Mouse (Mus musculus) MEL (cell line): ENCODE results near the gene Tbx20.

Experiments
- CHD2 ChIP-seq: IDR thresholded peaks from 2 replicates; pipeline ENCODE4 v1.6.1; 2011; ENCODE audit warnings: low read length, improper control_type of control experiment
- CTCF ChIP-seq, 3 experiments: IDR thresholded peaks in 2 of 3; conservative IDR thresholded peaks in 1 of 3; 2 replicates each; pipeline ENCODE4 v1.5.1; 2011 to 2012; ENCODE audit warnings: low read length in 3 of 3, low read depth in 2 of 3, mild to moderate bottlenecking in 2 of 3, improper control_type of control experiment in 1 of 3, inconsistent platforms in 1 of 3, mixed read lengths in 1 of 3, moderate library complexity in 1 of 3; ENCODE audit not compliant: control insufficient read depth in 1 of 3, insufficient read depth in 1 of 3, poor library complexity in 1 of 3, severe bottlenecking in 1 of 3
- EP300 ChIP-seq, 2 experiments: IDR thresholded peaks; 2 replicates each; pipeline ENCODE4 v1.6.1; 2011; ENCODE audit warnings: improper control_type of control experiment in 2 of 2, low read length in 2 of 2, low read depth in 1 of 2, mild to moderate bottlenecking in 1 of 2
- ETS1 ChIP-seq: IDR thresholded peaks from 2 replicates; pipeline ENCODE4 v1.6.1; 2012; ENCODE audit warnings: low read depth, mild to moderate bottlenecking, inconsistent platforms, low read length, improper control_type of control experiment, moderate library complexity
- GABPA ChIP-seq: IDR thresholded peaks from 2 replicates; pipeline ENCODE4 v1.6.1; 2012; ENCODE audit warnings: low read depth, mild to moderate bottlenecking, inconsistent platforms, low read length, improper control_type of control experiment, moderate library complexity
- GATA1 ChIP-seq: IDR thresholded peaks from 2 replicates; pipeline ENCODE4 v1.6.1; 2011; ENCODE audit warnings: low read depth, low read length, improper control_type of control experiment
- JUND ChIP-seq: IDR thresholded peaks from 2 replicates; pipeline ENCODE4 v1.6.1; 2011; ENCODE audit warnings: low read depth, mild to moderate bottlenecking, improper control_type of control experiment, low read length
- MAZ ChIP-seq: IDR thresholded peaks from 2 replicates; pipeline ENCODE4 v1.6.1; 2012; ENCODE audit warnings: low read depth, mild to moderate bottlenecking, inconsistent platforms, low read length, improper control_type of control experiment
- POLR2A ChIP-seq, 2 experiments: IDR thresholded peaks; 2 replicates each; pipeline ENCODE4 v1.6.1; 2011 to 2012; ENCODE audit warnings: low read length in 2 of 2, mild to moderate bottlenecking in 2 of 2, control low read depth in 1 of 2, improper control_type of control experiment in 1 of 2, low read depth in 1 of 2, moderate library complexity in 1 of 2; ENCODE audit not compliant: control insufficient read depth in 1 of 2, insufficient read depth in 1 of 2, poor library complexity in 1 of 2
- POLR2AphosphoS5 ChIP-seq: IDR thresholded peaks from 2 replicates; pipeline ENCODE4 v1.6.1; 2012; ENCODE audit warnings: low read depth, borderline replicate concordance, mild to moderate bottlenecking, inconsistent platforms, low read length, moderate library complexity, mixed read lengths
- RAD21 ChIP-seq: IDR thresholded peaks from 2 replicates; pipeline ENCODE4 v1.6.1; 2011; ENCODE audit warnings: mild to moderate bottlenecking, low read depth, low read length, improper control_type of control experiment
- USF1 ChIP-seq: IDR thresholded peaks from 2 replicates; pipeline ENCODE4 v1.6.1; 2014; ENCODE audit warnings: low read depth, mild to moderate bottlenecking, inconsistent platforms, low read length, improper control_type of control experiment, moderate library complexity

DNA sequence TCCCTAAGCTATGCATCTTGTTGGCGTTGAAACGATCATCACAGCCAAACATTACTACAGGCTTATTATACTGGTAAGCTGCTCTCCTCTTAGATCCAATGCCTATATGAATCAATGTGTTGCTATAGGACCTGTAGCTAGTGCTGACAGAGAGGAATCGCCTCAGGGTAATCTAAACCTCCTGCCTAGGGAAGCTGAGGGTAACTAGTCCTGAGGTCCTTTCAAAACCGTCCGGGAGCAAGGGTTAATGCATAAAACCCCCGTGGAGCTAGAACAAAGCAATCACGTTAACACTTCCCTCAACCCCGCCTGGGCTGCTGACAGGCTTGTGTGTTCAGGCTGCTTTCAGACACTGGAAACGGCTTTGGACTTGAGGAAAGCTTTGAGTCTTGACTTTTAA, 2.4 kb upstream of the Tbx20 start:
- TF ChIP-seq POLR2A (IDR thresholded peaks at IDR 0.05; ENCODE audit: control insufficient read depth in 1 of 2, insufficient read depth in 1 of 2, low read depth in 1 of 2, low read length in 2 of 2, poor library complexity in 1 of 2) = no peak
- no peak for TF ChIP-seq EP300 (IDR thresholded peaks at IDR 0.05; ENCODE audit: low read depth in 1 of 2, low read length in 2 of 2)
- no peak for TF ChIP-seq CTCF (IDR thresholded peaks at IDR 0.05 in 2 of 3, conservative IDR thresholded peaks at IDR 0.05 in 1 of 3; ENCODE audit: control insufficient read depth in 1 of 3, insufficient read depth in 1 of 3, low read depth in 2 of 3, low read length in 3 of 3, poor library complexity in 1 of 3, severe bottlenecking in 1 of 3)
- TF ChIP-seq GABPA = no peak
- no peak for TF ChIP-seq MAZ
- TF ChIP-seq USF1 = no peak
- no peak for TF ChIP-seq RAD21
- no peak for TF ChIP-seq CHD2
- no peak for TF ChIP-seq GATA1
- no peak for TF ChIP-seq ETS1
- TF ChIP-seq JUND = no peak
- no peak for TF ChIP-seq POLR2AphosphoS5
